ENCODE assay signal across 28 mouse cellular contexts in genomic region chr14:77389276-77389675, GRCm38 (mm10).
DNase-seq lines count a peak whose midpoint lies in the region; ATAC-seq and TF ChIP-seq lines count a peak whose summit lies in the region.
"Had no signal": no experiment of that assay in that cellular context is flagged by ENCODE, and none has a peak within 500 bp of the region (broad histone marks: within the 10 kb centered on the region; RNA-seq: fewer than 3 reads in every experiment).

No protein-coding gene starts in this region.

- H3K4me2 ChIP-seq in intestine, embryonic 15.5 days (replicated peaks), result no peak overlapping the region
- H3K4me2 ChIP-seq in intestine, postnatal 0 days (replicated peaks; ENCODE audit: low read depth), result no peak overlapping the region
- no peak overlapping the region for H3K4me2 ChIP-seq in hindbrain, embryonic 11.5 days (replicated peaks; ENCODE audit: low read depth, low read length)
- H3K4me2 ChIP-seq: embryonic facial prominence, embryonic 13.5 days; forebrain, embryonic 12.5 days; forebrain, embryonic 15.5 days; heart, embryonic 11.5 days; hindbrain, embryonic 14.5 days had no signal

- H3K27me3 ChIP-seq in intestine, embryonic 15.5 days (replicated peaks), result no peaks in the 10 kb centered on the region
- no peaks in the 10 kb centered on the region for H3K27me3 ChIP-seq in intestine, postnatal 0 days (replicated peaks; ENCODE audit: control insufficient read depth, insufficient read depth, low read length)
- H3K27me3 ChIP-seq in hindbrain, embryonic 11.5 days (ENCODE audit: control insufficient read depth, insufficient read depth, low read length), result no peaks in the 10 kb centered on the region
- H3K27me3 ChIP-seq: CH12.LX; embryonic facial prominence, embryonic 13.5 days; forebrain, embryonic 12.5 days; forebrain, embryonic 15.5 days; Patski had no signal

- no peaks in the 10 kb centered on the region for H3K4me1 ChIP-seq in intestine, embryonic 15.5 days (replicated peaks)
- no peaks in the 10 kb centered on the region for H3K4me1 ChIP-seq in intestine, postnatal 0 days (replicated peaks; ENCODE audit: control insufficient read depth, insufficient read depth, low read length)
- H3K4me1 ChIP-seq in hindbrain, embryonic 11.5 days (replicated peaks; ENCODE audit: control insufficient read depth, insufficient read depth, low read length), result 0 out of 2 replicates have a peak, but pooled peaks cover 3% of the 10 kb centered on the region
- H3K4me1 ChIP-seq: forebrain, embryonic 15.5 days had no signal

- 73% methylated on average over 5 of the region's 5 CpGs for WGBS in intestine, embryonic 15.5 days
- 58% methylated on average over 5 of the region's 5 CpGs for WGBS in intestine, postnatal 0 days
- 87% methylated on average over 5 of the region's 5 CpGs for WGBS in hindbrain, embryonic 11.5 days

- ATAC-seq in intestine, embryonic 15.5 days, result peak; percentile 91
- ATAC-seq in intestine, postnatal 0 days, result peak; percentile 97
- no peak for ATAC-seq in hindbrain, embryonic 11.5 days (ENCODE audit: low FRiP score)
- ATAC-seq in monocyte, adult 5-6 weeks (replicated peaks; ENCODE audit: insufficient number of reproducible peaks, low FRiP score, low TSS enrichment, poor library complexity, severe bottlenecking), result no peak
- ATAC-seq: forebrain, embryonic 15.5 days; hindbrain, postnatal 0 days; inflammation-experienced regulatory T-cells, adult 6 months; Patski had no signal

- intact Hi-C loops in heart, postnatal 25 days (cut with DNase I), result no loop called here

- H3K36me3 ChIP-seq in intestine, embryonic 15.5 days, result no peaks in the 10 kb centered on the region
- no peaks in the 10 kb centered on the region for H3K36me3 ChIP-seq in intestine, postnatal 0 days (ENCODE audit: control insufficient read depth, insufficient read depth)
- H3K36me3 ChIP-seq in hindbrain, embryonic 11.5 days (ENCODE audit: control insufficient read depth, insufficient read depth, low read length), result no peaks in the 10 kb centered on the region
- H3K36me3 ChIP-seq: embryonic facial prominence, embryonic 10.5 days; embryonic facial prominence, embryonic 13.5 days; forebrain, embryonic 12.5 days; forebrain, embryonic 15.5 days; G1E; hindbrain, embryonic 10.5 days had no signal

- H3K27ac ChIP-seq in intestine, embryonic 15.5 days, result no peak overlapping the region
- no peak overlapping the region for H3K27ac ChIP-seq in intestine, postnatal 0 days (ENCODE audit: low read depth, low read length)
- no peak overlapping the region for H3K27ac ChIP-seq in hindbrain, embryonic 11.5 days (ENCODE audit: low read depth, low read length)
- H3K27ac ChIP-seq: embryonic facial prominence, embryonic 10.5 days; embryonic facial prominence, embryonic 13.5 days; forebrain, embryonic 12.5 days; forebrain, embryonic 15.5 days; hindbrain, embryonic 10.5 days; hindbrain, embryonic 14.5 days; hindbrain, postnatal 0 days had no signal

- no peak for TF ChIP-seq CTCF in intestine, postnatal 0 days (IDR thresholded peaks at IDR 0.05; ENCODE audit: low read depth)

- no peak overlapping the region for H3K4me3 ChIP-seq in intestine, embryonic 15.5 days (replicated peaks)
- no peak overlapping the region for H3K4me3 ChIP-seq in intestine, postnatal 0 days (ENCODE audit: low read depth, low read length)
- no peak overlapping the region for H3K4me3 ChIP-seq in hindbrain, embryonic 11.5 days (ENCODE audit: low read depth, low read length)
- H3K4me3 ChIP-seq: embryonic facial prominence, embryonic 10.5 days; embryonic facial prominence, embryonic 13.5 days; erythroblast, embryonic 14.5 days; forebrain, embryonic 12.5 days; forebrain, embryonic 15.5 days; hindbrain, embryonic 10.5 days had no signal

- peak; percentile 44 for DNase-seq in heart, adult 11 months
- no peak for DNase-seq in heart, postnatal 25 days (ENCODE audit: low spot score)
- DNase-seq in hindbrain, embryonic 11.5 days (ENCODE audit: low spot score), result no peak
- DNase-seq: adrenal gland, postnatal 10 days; adrenal gland, postnatal 36 days; B cell, adult 2 months; cerebellum, adult 2 months; cerebellum, postnatal 10 days; cerebellum, postnatal 36 days; embryo, embryonic 11 days; gastrocnemius, postnatal 36 days; heart, postnatal 36 days had no signal

- no peak overlapping the region for H3K9ac ChIP-seq in intestine, embryonic 15.5 days
- H3K9ac ChIP-seq in intestine, postnatal 0 days (ENCODE audit: low read depth, low read length), result no peak overlapping the region
- no peak overlapping the region for H3K9ac ChIP-seq in hindbrain, embryonic 11.5 days (ENCODE audit: low read depth, low read length)
- H3K9ac ChIP-seq: embryonic facial prominence, embryonic 13.5 days; forebrain, embryonic 12.5 days; forebrain, embryonic 15.5 days; hindbrain, embryonic 14.5 days had no signal

- no peaks in the 10 kb centered on the region for H3K9me3 ChIP-seq in intestine, embryonic 15.5 days
- H3K9me3 ChIP-seq in intestine, postnatal 0 days (ENCODE audit: control insufficient read depth), result no peaks in the 10 kb centered on the region
- no peaks in the 10 kb centered on the region for H3K9me3 ChIP-seq in hindbrain, embryonic 11.5 days (ENCODE audit: control insufficient read depth, low read length)
- H3K9me3 ChIP-seq: embryonic facial prominence, embryonic 10.5 days; embryonic facial prominence, embryonic 13.5 days; forebrain, embryonic 12.5 days; forebrain, embryonic 15.5 days; hindbrain, embryonic 10.5 days had no signal

Comparison
In these comparisons a context has a peak if more than half of its experiments do, and no peak if none do; other contexts are left out.
1. ATAC-seq: peak in intestine, embryonic 15.5 days (single experiment) and intestine, postnatal 0 days (single experiment); none in hindbrain, embryonic 11.5 days (single experiment) and monocyte, adult 5-6 weeks (single experiment).